Mouse (Mus musculus) hindbrain, embryonic 10.5 days (tissue): ENCODE results near the gene 2610001J05Rik. TPM values are rescaled to one million over a fixed set of nuclear protein-coding genes. Genes with fewer than 3 reads are reported as not detected.

Source experiments
- DNase-seq: peaks from one replicate; pipeline ENCODE4 v3.0.0-alpha.2; 2017; ENCODE audit warnings: low spot score
- H3K27ac ChIP-seq: fragments of 300-500 bp; sonication (generic); 2 replicates; pipeline ENCODE4 v1.5.1; 2016; ENCODE audit warnings: mild to moderate bottlenecking, moderate library complexity
- H3K27me3 ChIP-seq: fragments of 300-500 bp; sonication (generic); 2 replicates; pipeline ENCODE4 v1.6.1; 2016; ENCODE audit warnings: mild to moderate bottlenecking; ENCODE audit not compliant: poor library complexity, insufficient read depth, severe bottlenecking
- H3K36me3 ChIP-seq: fragments of 300-500 bp; sonication (generic); 2 replicates; pipeline ENCODE4 v1.6.1; 2016; ENCODE audit warnings: mild to moderate bottlenecking, moderate library complexity
- H3K4me1 ChIP-seq: fragments of 300-500 bp; sonication (generic); replicated peaks from 2 replicates; pipeline ENCODE4 v1.6.1; 2016; ENCODE audit warnings: mild to moderate bottlenecking
- H3K4me3 ChIP-seq: fragments of 300-500 bp; sonication (generic); 2 replicates; pipeline ENCODE4 v1.5.1; 2016; ENCODE audit warnings: mild to moderate bottlenecking, moderate library complexity
- H3K9me3 ChIP-seq: fragments of 300-500 bp; sonication (generic); 2 replicates; pipeline ENCODE4 v1.6.1; 2016; ENCODE audit warnings: mild to moderate bottlenecking, moderate library complexity
- WGBS: fragments of 180-500 bp; shearing (Covaris S2); methylation state at CpG from one replicate; pipeline ENCODE4 v1.1.7; 2016; 5-methylcytosine and 5-hydroxymethylcytosine counted together
- polyA plus RNA-seq: library from polyadenylated mRNA; unstranded; fragments of >200 nt; fragmentation: Nextera tagmentation; extraction: Ambion mirVana; gene quantifications from 2 replicates; pipeline ENCODE4 v1.2.1, GENCODE M21; 2016

Gene 2610001J05Rik
- 99.8 and 101 TPM in 2 replicates for polyA plus RNA-seq

DNA sequence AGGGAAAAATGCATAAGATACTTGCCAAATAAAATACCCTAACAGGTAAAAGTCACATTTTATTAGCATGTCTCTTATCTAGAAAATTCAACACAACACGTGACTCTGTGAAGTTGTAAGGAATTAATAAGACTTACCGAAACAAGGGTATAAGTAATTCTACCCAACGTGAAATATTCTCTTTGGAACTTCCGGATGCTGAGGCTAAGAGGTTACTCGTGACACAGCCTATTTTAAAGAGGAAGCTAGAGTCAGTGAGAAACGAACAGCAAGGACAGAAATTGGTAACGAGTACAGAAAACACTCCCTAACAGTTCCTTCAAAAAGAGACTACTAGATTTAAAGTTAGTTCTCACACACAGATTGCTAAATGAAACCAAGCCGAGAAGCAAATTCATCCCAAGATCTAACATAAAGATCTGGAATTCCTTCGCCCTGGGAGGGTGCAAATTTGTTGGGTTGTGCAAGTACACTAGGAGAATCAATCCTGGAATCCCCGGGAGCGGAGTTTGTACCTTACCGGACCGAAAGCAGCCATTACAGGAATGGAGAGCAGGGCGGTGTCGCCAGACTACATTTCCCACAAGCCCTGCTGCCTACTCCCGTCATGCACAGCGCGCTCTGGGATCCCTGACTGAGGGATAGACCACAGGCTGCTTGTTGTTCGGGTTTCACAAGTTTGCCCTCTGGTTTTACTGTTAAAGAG lies at the start of gene 2610001J05Rik:
Gene 2610001J05Rik, minus strand, starts transcription at position 600 of the 706 bp plus-strand sequence.
- peak within 1 kb of the TSS; percentile 89 for H3K27ac ChIP-seq

DNA sequence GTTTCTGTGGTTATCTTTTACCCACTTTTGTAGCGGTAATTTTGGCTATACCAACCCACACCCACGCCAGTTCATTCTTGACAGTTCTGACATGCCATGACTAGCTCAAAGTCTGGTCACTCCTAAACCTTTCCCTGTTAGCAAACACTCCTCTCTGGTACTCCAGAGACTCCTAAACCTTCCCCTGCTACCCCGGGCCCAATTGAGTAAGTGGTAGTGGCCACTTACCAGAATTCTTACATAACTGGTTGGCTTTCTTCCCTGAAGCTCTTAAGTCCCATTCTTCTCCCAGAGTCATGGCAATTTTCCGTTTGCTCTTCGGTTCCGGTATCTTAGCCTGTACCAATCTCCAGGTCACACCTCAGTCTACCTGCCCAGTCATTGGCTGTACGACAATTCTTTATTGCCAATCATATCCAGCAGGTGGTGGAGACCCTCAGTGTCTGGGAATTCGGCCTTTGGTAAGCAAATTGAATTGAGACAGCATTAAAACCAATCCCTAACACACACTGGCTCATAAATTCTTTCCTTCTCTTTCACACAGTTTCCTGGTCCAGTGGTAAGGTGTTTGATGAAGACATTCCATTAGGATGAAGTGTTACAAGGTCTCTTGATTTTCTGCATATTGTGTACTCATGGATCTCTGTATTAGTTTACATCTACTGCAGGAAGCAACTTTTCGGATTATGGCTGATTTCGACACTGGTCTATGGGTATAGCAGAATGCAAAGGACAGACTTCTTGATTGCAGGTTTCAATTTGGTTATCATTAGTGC lies 38.6 kb upstream of the 2610001J05Rik start:
- H3K4me1 ChIP-seq = no peaks in the 10 kb centered on the region
- no peaks in the 10 kb centered on the region for H3K36me3 ChIP-seq
- 89% methylated on average over 10 of the region's 10 CpGs for WGBS
- H3K27ac ChIP-seq = no peak overlapping the region
- H3K4me3 ChIP-seq = no peak overlapping the region
- no peaks in the 10 kb centered on the region for H3K9me3 ChIP-seq
- H3K27me3 ChIP-seq = no peaks in the 10 kb centered on the region
- DNase-seq = no peak

More for the DNA sequence above, at the start of gene 2610001J05Rik:
- Histone ChIP-seq H3K27me3 (no peaks in the 10 kb centered on the region), H3K4me1 (peaks cover 7% of the 10 kb centered on the region), H3K36me3 (no peaks in the 10 kb centered on the region), H3K9me3 (no peaks in the 10 kb centered on the region), H3K4me3 (peak within 1 kb of the TSS; percentile 66)
- peak; percentile 87 for DNase-seq
- WGBS = 2% methylated on average over 19 of the region's 19 CpGs

DNA sequence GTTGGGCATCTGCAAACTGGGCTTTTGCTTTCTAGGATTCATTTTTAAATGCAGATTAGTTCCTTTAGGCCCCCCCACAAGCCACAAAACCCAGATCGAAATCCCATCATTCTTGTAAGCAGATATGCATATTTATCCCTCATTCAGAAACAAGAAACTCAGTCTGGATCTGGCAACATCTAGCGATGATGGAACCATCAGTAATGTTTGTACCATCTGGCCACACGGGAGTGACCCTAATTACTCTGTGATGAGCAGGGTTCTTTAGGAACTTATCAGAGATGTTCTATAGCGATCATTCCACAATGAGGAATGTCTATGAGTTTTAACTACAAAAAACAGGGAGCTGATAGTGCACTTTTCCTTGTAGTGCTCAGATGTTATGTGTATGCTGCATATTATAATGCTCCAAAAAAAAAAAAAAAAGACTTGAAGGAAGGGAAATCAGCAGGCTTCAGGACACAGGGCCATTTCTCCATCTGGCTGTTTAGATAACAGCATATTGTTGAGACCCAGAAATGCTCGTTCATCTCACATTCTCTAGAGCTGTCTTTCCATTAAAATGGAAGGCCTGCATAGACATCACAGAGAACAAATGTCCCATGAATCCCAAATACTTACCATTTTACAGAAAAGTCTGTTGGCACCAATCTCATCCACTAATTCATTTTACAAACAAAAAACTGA lies 31.8 kb upstream of the 2610001J05Rik start:
- Histone ChIP-seq H3K36me3 (no peaks in the 10 kb centered on the region), H3K4me1 (no peaks in the 10 kb centered on the region), H3K27me3 (no peaks in the 10 kb centered on the region), H3K4me3 (no peak overlapping the region), H3K9me3 (no peaks in the 10 kb centered on the region), H3K27ac (no peak overlapping the region)
- WGBS = 85% methylated on average over 5 of the region's 5 CpGs
- DNase-seq = no peak

DNA sequence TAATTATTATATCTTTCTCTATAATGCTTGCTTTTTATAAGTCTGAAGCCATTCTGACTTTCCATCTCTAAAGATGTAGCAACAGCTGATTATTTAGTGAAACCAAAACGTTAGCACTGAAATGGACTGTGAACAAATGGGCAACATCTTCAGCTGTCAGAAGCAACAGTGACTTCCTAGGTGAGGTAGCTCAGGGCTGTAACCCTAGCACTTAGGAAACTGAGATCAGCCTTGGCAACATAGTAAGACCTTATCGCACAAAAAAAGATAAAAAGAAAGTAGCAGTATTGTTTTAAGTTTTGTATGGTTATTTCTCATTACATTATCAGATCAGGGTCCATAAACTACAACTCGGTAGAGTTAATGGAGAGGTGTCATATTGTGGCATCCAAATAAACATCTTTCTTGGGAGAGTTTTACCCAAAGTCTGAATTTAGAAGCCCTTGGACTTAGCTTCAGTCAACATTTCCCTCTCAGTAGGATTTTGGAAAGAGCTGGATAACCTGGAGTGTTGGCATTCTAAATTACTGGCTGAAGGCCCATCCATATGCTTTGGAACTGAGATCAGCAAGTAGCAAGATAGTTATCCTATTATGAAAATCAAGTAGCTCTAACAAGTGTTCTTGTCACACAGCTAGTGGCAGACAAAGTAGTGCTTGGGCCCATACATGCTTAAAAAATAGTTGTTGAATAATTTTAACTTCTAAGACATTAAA lies 13.7 kb upstream of the 2610001J05Rik start:
- no peak overlapping the region for H3K27ac ChIP-seq
- H3K36me3 ChIP-seq = no peaks in the 10 kb centered on the region
- 84% methylated on average over 3 of the region's 3 CpGs for WGBS
- no peak overlapping the region for H3K4me3 ChIP-seq
- no peaks in the 10 kb centered on the region for H3K27me3 ChIP-seq
- no peaks in the 10 kb centered on the region for H3K4me1 ChIP-seq
- no peak for DNase-seq
- no peaks in the 10 kb centered on the region for H3K9me3 ChIP-seq

DNA sequence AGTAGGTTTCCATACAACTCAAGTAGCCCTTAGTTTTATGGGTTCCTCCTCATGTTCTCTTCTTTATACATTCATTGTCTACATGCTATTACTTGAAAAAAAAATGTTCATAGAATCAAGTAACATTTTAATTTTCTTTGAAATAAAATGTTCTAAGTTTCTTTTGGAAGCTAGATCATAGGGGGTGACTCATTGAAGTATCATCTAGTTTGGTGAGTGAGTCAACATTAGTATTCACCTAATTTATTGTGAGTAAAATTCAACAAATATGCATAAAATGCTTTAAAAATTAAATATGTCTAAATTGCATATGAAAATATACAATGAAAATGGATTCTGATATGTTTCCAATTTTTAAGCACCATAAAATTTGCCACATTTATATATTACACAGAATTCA lies 11.6 kb upstream of the 2610001J05Rik start:
- Histone ChIP-seq H3K27me3 (no peaks in the 10 kb centered on the region), H3K9me3 (no peaks in the 10 kb centered on the region), H3K27ac (no peak overlapping the region), H3K4me1 (no peaks in the 10 kb centered on the region), H3K4me3 (no peak overlapping the region), H3K36me3 (no peaks in the 10 kb centered on the region)
- DNase-seq = no peak

DNA sequence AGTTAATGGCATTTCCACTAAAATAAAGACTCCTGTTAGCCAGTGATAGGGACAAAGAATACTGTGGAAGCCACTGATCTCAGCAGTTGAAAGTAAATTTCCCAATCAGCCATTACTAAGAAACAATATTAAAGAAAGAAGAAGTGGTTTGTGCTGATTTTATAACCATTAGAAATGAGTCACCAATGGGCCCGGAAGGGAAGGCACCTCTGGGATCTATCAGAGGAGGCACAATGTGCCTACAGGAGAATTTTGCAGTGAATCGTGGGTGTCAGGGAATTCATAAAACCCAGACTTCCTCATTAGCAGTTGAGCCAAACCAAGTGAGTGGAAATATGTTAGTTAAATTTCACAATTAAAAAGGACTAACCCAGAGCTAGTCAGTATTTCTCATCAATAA lies 2.6 kb upstream of the 2610001J05Rik start:
- Histone ChIP-seq H3K4me1 (peaks cover 7% of the 10 kb centered on the region), H3K27me3 (no peaks in the 10 kb centered on the region), H3K36me3 (no peaks in the 10 kb centered on the region), H3K4me3 (no peak overlapping the region), H3K9me3 (no peaks in the 10 kb centered on the region), H3K27ac (no peak overlapping the region)
- WGBS = 94% methylated on average over 2 of the region's 2 CpGs
- no peak for DNase-seq

DNA sequence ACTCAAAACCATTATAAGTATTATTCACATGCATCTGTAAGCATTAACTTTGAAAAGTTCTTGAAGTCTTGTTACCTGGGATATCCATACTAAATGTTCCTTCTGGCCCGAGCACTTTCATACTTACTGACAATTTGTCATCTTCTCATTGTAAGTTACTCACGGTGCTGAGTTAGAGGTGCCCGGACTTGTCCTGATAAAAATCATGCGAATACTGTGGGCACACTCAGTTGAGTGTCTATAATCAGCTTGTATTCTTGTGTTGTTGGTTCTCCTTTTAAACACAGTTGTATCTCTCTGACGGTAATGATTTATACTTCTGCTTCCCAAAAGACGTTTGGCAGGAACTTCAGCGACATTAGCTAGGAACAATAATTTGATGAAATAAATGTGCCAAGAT lies 758 bp upstream of the 2610001J05Rik start:
- 85% methylated on average over 7 of the region's 7 CpGs for WGBS
- peak overlapping the region; percentile 66; the same call in 1 of the 2 replicates for H3K4me3 ChIP-seq
- peaks cover 7% of the 10 kb centered on the region for H3K4me1 ChIP-seq
- no peak overlapping the region; the same call in 1 of the 2 replicates for H3K27ac ChIP-seq
- H3K27me3 ChIP-seq = no peaks in the 10 kb centered on the region
- DNase-seq = no peak
- H3K9me3 ChIP-seq = no peaks in the 10 kb centered on the region
- no peaks in the 10 kb centered on the region for H3K36me3 ChIP-seq

DNA sequence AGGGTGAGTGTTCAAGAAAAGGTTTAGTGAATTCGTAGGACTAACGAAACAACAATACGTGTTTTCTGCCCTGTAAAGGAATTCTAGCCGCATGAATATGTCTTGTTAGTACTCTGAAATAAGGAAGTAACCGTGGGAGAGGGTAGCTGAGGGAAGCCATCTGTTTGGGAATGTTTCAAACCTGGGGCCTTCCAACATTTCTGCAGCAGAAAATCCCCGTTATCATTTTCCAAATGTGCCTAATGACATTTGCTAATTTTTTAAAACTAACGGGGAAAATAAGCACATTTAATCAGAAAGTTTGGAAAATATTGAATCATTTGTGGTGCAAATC lies 274 bp upstream of the 2610001J05Rik start:
- 4% methylated on average over 7 of the region's 7 CpGs for WGBS
- peak overlapping the region; percentile 89 for H3K27ac ChIP-seq

DNA sequence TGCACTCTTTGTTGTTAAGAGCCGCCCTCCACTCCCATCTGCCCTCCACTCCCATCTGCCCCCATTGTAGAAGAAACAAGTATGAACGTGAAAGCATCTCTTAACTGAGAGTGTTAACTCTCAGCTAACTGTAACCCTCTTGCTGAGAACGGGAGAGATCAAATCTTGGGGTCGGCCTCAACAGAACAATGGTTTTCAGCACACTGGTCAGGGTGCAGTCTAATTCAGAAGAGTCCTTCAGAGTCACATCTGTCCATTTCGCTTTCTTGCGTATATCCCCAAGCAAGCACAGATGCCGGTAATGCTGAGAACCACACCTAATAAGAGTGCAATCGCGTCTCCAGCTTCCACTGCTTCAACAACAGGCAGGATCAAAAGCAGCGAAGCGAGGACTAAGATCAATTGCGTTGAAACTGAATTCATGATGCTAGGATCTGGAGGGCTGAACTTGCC lies 1.0 kb downstream of the 2610001J05Rik start:
- peak overlapping the region; percentile 66 for H3K4me3 ChIP-seq
- H3K9me3 ChIP-seq = no peaks in the 10 kb centered on the region
- peak; percentile 40 for DNase-seq
- no peaks in the 10 kb centered on the region for H3K27me3 ChIP-seq
- peaks cover 7% of the 10 kb centered on the region for H3K4me1 ChIP-seq
- peak overlapping the region; percentile 85 for H3K27ac ChIP-seq
- H3K36me3 ChIP-seq = no peaks in the 10 kb centered on the region
- WGBS = 43% methylated on average over 12 of the region's 12 CpGs

More for the DNA sequence above, 274 bp upstream of the 2610001J05Rik start:
- no peaks in the 10 kb centered on the region for H3K27me3 ChIP-seq
- H3K4me1 ChIP-seq = peaks cover 7% of the 10 kb centered on the region
- H3K9me3 ChIP-seq = no peaks in the 10 kb centered on the region
- DNase-seq = no peak
- H3K4me3 ChIP-seq = peak overlapping the region; percentile 66
- no peaks in the 10 kb centered on the region for H3K36me3 ChIP-seq

DNA sequence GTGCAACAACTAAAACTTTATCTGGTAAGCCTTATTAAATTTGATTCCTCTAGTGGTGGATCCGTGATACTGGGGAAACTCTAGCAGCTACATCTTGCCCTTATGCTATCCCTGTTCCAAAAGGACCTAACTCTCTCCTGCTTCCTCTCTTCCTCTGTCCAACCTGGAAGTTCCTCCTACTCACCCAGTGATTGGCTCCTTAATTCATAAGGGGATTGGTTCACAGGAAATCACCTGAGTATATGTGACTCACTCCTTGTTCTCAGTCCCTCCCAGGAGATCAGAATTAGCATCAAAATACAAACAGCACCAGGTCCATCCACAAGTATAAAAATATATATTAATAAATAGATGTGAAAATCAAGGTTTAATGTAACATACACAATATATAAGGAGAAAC lies 10.7 kb downstream of the 2610001J05Rik start:
- no peaks in the 10 kb centered on the region for H3K9me3 ChIP-seq
- WGBS = 90% methylated on average over 1 of the region's 1 CpGs
- no peak overlapping the region for H3K27ac ChIP-seq
- no peak for DNase-seq
- no peaks in the 10 kb centered on the region for H3K4me1 ChIP-seq
- H3K27me3 ChIP-seq = no peaks in the 10 kb centered on the region
- no peaks in the 10 kb centered on the region for H3K36me3 ChIP-seq
- H3K4me3 ChIP-seq = no peak overlapping the region

DNA sequence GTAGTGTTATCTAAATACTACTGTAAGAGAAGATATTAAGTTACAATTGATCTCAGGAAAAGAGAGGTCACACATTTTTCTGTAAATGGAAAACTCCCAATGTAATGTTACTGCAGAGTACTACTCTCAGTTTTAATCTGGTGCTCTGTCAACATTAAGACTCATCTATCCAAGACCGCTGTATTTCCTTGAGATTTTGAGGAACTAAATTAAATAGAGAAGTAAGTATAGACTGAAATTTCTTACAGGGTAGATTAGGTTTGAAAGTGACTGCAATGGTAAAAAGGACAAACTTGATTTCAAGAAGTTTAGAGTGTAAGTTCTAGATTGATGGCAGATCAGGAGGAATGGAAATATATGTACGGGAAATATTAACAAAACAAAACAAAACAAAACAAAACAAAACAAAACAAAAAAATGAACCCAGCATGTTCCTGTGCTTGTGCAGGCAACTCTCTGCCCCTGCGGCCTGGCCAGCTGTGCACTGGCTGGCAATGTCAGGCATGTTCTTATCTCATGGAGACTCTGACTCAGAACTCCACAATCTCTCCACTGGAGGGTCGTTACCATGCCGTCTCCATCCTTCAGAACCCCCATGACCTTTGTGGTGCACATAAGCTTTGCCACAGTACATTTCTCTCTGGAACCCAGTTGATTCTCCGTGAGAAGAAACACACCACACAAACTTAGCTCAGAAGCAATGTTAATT lies 11.3 kb downstream of the 2610001J05Rik start:
- DNase-seq = no peak
- H3K4me1 ChIP-seq = no peaks in the 10 kb centered on the region
- 88% methylated on average over 6 of the region's 6 CpGs for WGBS

DNA sequence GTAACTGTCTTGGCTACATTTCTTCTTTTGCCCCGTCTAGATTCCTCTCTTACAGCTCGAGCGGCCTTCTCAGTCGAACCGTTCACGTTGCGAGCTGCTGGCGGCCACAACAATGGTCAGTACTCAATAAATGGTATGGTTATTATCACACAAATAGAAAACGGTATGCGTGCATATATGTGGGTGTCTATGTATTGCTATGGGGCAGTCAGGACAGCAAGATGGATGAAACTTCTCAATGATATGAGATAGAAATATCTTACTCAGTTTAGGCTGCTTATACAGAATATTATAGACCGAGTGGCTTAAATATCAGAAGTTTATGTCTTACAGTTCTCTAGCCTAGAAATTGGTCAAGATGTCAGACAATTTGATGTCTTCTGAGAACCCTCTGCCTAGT lies 17.1 kb downstream of the 2610001J05Rik start:
- Histone ChIP-seq H3K4me3 (peak overlapping the region; percentile 27), H3K27ac (no peak overlapping the region), H3K9me3 (no peaks in the 10 kb centered on the region), H3K4me1 (no peaks in the 10 kb centered on the region), H3K36me3 (no peaks in the 10 kb centered on the region), H3K27me3 (no peaks in the 10 kb centered on the region)
- no peak for DNase-seq
- 17% methylated on average over 11 of the region's 11 CpGs for WGBS

More for the DNA sequence above, 11.3 kb downstream of the 2610001J05Rik start:
- Histone ChIP-seq H3K9me3 (no peaks in the 10 kb centered on the region), H3K27me3 (no peaks in the 10 kb centered on the region), H3K4me3 (no peak overlapping the region), H3K36me3 (no peaks in the 10 kb centered on the region), H3K27ac (no peak overlapping the region)
